Mouse (Mus musculus) midbrain, embryonic 14.5 days (tissue): ENCODE data around the gene Gm10324. TPM values are rescaled to one million over a fixed set of nuclear protein-coding genes. Genes with fewer than 3 reads are reported as not detected.
"Not testable (repeated sequence)": the region's sequence is repeated elsewhere in the genome, so short reads cannot be mapped to it uniquely, and the experiment has no call there.

Experiments
- ATAC-seq: fragments of 200-750 bp; cut with Nextera tagmentation; 2 replicates; pipeline ENCODE4 v1.8.0; 2017; ENCODE audit warnings: moderate number of reproducible peaks, moderate library complexity; ENCODE audit not compliant: low FRiP score, low TSS enrichment
- DNase-seq: peaks from one replicate; pipeline ENCODE4 v3.0.0-alpha.2; 2015
- H3K27ac ChIP-seq: fragments of 300-500 bp; sonication (generic); replicated peaks from 2 replicates; pipeline ENCODE4 v1.5.1; 2014; ENCODE audit warnings: mild to moderate bottlenecking, low read depth, low read length, moderate library complexity
- H3K27me3 ChIP-seq: fragments of 300-500 bp; sonication (generic); 2 replicates; pipeline ENCODE4 v1.6.1; 2014; ENCODE audit warnings: low read length, control low read depth, mixed read lengths; ENCODE audit not compliant: control insufficient read depth, insufficient read depth
- H3K36me3 ChIP-seq: fragments of 300-500 bp; sonication (generic); 2 replicates; pipeline ENCODE4 v1.6.1; 2014; ENCODE audit warnings: low read length, control low read depth; ENCODE audit not compliant: control insufficient read depth, insufficient read depth
- H3K4me1 ChIP-seq: fragments of 300-500 bp; sonication (generic); 2 replicates; pipeline ENCODE4 v1.6.1; 2014; ENCODE audit warnings: mild to moderate bottlenecking, antibody characterized with exemption, low read length, control low read depth; ENCODE audit not compliant: control insufficient read depth, insufficient read depth
- H3K4me2 ChIP-seq: fragments of 300-500 bp; sonication (generic); 2 replicates; pipeline ENCODE4 v1.6.1; 2014; ENCODE audit warnings: mild to moderate bottlenecking, low read length, moderate library complexity
- H3K4me3 ChIP-seq: fragments of 300-500 bp; sonication (generic); replicated peaks from 2 replicates; pipeline ENCODE4 v1.5.1; 2014; ENCODE audit warnings: low read depth, low read length
- H3K9ac ChIP-seq: fragments of 300-500 bp; sonication (generic); replicated peaks from 2 replicates; pipeline ENCODE4 v1.6.1; 2014; ENCODE audit warnings: mild to moderate bottlenecking, low read length, moderate library complexity
- H3K9me3 ChIP-seq: fragments of 300-500 bp; sonication (generic); 2 replicates; pipeline ENCODE4 v1.6.1; 2016; ENCODE audit warnings: low read length, control low read depth, mixed read lengths; ENCODE audit not compliant: control insufficient read depth
- WGBS: fragments of 180-500 bp; shearing (Covaris S2); extraction: QIAGEN DNeasy Blood & Tissue Kit; methylation state at CpG from one replicate; pipeline ENCODE4 v1.1.7; 2014; 5-methylcytosine and 5-hydroxymethylcytosine counted together
- polyA plus RNA-seq: library from polyadenylated mRNA; unstranded; fragments of >200 nt; fragmentation: Nextera tagmentation; extraction: Ambion mirVana; gene quantifications from 2 replicates; pipeline ENCODE4 v1.2.1, GENCODE M21; 2014

Gene Gm10324
- not detected in 2 replicates for polyA plus RNA-seq

DNA sequence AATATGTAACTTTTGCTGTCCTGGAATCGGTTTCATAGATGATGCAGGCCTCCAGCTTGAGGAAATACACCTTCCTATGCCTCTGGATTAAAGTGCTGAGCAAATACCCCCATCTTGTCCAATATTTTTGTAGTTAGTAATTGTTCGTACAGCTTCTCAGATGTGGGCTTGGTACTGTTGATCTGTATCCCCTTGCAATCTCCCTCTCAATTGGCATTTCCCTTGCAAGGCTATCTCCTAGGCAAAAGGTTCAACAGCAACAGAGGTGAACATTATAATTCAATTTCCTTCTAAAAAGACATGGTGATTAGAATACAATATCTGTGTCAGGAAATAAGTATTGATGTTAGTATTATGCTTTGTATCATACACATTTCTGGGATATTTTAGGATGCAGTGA, at the start of gene Gm10324:
Gene Gm10324, plus strand, starts transcription at position 301 of the 400 bp plus-strand sequence.
- not testable (repeated sequence) for H3K27ac ChIP-seq, H3K9ac ChIP-seq, H3K27me3 ChIP-seq, H3K4me1 ChIP-seq, H3K4me2 ChIP-seq, H3K9me3 ChIP-seq, DNase-seq, H3K4me3 ChIP-seq, H3K36me3 ChIP-seq, ATAC-seq
- WGBS = no CpG with 5 or more reads among the region's 2 CpGs

Other genes starting within 250 kb of the Gm10324 start
- not detected in 2 replicates for gene Gm10772, start 108.0 kb downstream of the Gm10324 start, polyA plus RNA-seq